Mouse (Mus musculus) embryo, embryonic 10.5 days (tissue): ENCODE measurements around the gene Ctnnbip1.
"Not testable (repeated sequence)": the region's sequence is repeated elsewhere in the genome, so short reads cannot be mapped to it uniquely, and the experiment has no call there.

ENCODE experiments used
- DNase-seq: peaks from one replicate; pipeline ENCODE4 v3.0.0-alpha.2; 2015; ENCODE audit warnings: low spot score

The Ctnnbip1 gene

GRCm38 (mm10) chr4:149586783-149587595 lies 69.0 kb downstream of the Ctnnbip1 start:
- DNase-seq = peak; percentile 51

GRCm38 (mm10) chr4:149587596-149588168 lies 69.6 kb downstream of the Ctnnbip1 start:
- DNase-seq = peak; percentile 50

GRCm38 (mm10) chr4:149590200-149590599 lies 72.2 kb downstream of the Ctnnbip1 start:
- no peak for DNase-seq

GRCm38 (mm10) chr4:149591486-149591885 lies 73.5 kb downstream of the Ctnnbip1 start:
- DNase-seq = no peak

GRCm38 (mm10) chr4:149594913-149595581 lies 77.0 kb downstream of the Ctnnbip1 start:
- DNase-seq = no peak

- no peak for DNase-seq
Measured at GRCm38 (mm10) chr4:149597641-149598208, 79.7 kb downstream of the Ctnnbip1 start.

- DNase-seq = no peak
Measured at GRCm38 (mm10) chr4:149599549-149599948, 81.5 kb downstream of the Ctnnbip1 start.

- DNase-seq = no peak
Measured at GRCm38 (mm10) chr4:149600130-149600529, 82.1 kb downstream of the Ctnnbip1 start.

- DNase-seq = no peak
Measured at GRCm38 (mm10) chr4:149601484-149601883, 83.4 kb downstream of the Ctnnbip1 start.

- no peak for DNase-seq
Measured at GRCm38 (mm10) chr4:149602236-149602635, 84.2 kb downstream of the Ctnnbip1 start.

GRCm38 (mm10) chr4:149603860-149604259 lies 85.8 kb downstream of the Ctnnbip1 start:
- no peak for DNase-seq

GRCm38 (mm10) chr4:149604518-149604917 lies 86.5 kb downstream of the Ctnnbip1 start:
- DNase-seq = no peak

GRCm38 (mm10) chr4:149606056-149606455 lies 88.0 kb downstream of the Ctnnbip1 start:
- no peak for DNase-seq

- peak; percentile 33 for DNase-seq
Measured at GRCm38 (mm10) chr4:149606766-149607358, 88.8 kb downstream of the Ctnnbip1 start.

GRCm38 (mm10) chr4:149607591-149608308 lies 89.7 kb downstream of the Ctnnbip1 start:
- no peak for DNase-seq

GRCm38 (mm10) chr4:149608309-149608638 lies 90.2 kb downstream of the Ctnnbip1 start:
- no peak for DNase-seq

GRCm38 (mm10) chr4:149609256-149610025 lies 91.4 kb downstream of the Ctnnbip1 start:
- DNase-seq = no peak

- peak; percentile 80 for DNase-seq
Measured at GRCm38 (mm10) chr4:149611376-149612044, 93.5 kb downstream of the Ctnnbip1 start.

GRCm38 (mm10) chr4:149613497-149613896 lies 95.5 kb downstream of the Ctnnbip1 start:
- DNase-seq = not testable (repeated sequence)

GRCm38 (mm10) chr4:149614869-149615268 lies 96.8 kb downstream of the Ctnnbip1 start:
- DNase-seq = no peak
